Mouse (Mus musculus): ENCODE measurements around the gene E2f6.

Gene E2f6

DNA sequence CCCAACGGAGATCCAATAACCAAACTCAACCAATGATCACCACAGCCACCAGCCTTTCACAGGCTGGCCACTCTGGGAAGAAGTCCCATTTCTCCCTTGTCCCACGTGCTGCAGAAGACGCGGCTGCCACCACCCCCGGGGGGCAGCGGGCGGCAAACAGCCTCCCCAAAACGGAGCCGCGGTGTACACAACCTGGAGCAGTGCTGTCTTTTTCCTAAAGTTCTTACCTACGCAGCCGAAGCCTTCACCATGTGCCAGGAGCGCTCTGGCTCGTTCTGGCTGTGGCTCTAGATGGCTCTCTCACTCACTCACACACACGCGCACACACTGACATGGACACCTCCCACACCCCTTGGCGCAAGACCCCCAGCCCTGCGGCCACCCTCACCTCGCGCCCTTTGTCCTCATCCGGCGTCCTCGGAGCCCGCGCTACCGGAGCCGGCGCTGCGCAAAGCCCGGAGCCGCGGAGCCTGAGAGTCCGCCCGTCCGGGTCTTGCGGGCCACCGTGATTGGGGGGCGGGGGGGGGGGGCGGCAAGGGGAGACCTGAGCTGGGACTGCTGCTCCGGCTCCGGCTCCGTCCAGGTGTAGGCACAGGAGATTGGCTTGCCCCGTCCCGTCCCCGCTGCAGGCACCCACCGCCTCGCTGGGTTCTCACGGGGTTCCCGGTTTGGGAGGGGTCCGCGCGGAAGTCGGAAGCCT lies 10.4 kb upstream of the E2f6 start, which contains the start of gene Greb1:
TSS of gene Greb1 (minus strand) at position 628 of the 700 bp plus-strand sequence.
- peak; percentile 74 for DNase-seq (ENCODE audit: low spot score)

DNA sequence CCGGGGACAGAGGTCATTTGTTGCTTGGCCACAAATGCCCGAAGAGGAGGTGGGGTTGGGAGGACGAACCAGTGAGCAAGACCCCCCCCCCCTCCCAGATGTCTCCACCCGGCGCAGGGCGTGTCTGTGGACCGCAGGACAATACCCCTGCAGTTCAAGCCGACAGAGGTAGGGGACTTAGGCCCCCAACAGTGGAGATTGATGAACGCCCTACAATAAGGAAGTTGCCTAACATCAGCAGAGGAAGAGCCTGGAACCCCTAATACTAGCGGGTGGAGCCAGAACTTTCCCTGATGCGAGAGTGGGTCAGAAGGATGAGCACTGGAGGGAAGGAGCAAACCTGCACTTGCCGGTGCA lies 9.8 kb upstream of the E2f6 start:
- peak; percentile 78 for DNase-seq (ENCODE audit: low spot score)

DNA sequence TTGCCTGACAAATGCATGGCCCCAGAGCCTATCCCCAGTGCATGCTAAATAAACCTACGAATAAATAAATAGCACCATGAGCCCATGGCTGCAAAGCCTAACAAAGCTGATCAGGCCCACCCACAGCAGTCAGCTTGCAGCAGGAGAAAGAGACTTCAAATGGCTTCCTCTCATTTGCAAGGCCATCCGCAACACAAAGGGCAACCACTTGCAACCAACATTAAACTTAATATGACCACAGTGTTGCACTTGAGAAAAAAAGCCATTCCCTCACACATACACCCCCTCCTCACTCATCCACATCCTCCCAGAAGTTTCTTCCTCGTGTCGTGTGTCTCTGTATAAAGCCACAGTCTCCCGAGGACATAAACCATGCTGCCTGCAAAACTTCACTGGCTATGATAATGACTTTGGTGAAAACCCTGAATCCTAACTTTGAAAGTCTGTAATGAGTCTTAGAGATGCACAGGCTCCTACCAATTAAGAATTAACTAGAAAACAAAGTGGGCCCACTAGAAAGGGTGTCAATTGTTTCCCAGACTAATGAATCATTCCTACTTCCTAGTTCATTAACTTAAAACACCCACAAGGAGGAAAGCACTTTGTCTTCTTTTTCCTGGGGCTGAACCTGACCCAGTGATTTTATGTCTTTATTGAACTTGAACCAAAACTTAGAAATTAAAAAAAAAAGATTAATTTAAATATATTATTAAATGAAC lies 7.4 kb upstream of the E2f6 start:
- peak; percentile 58 for DNase-seq (ENCODE audit: low spot score)

DNA sequence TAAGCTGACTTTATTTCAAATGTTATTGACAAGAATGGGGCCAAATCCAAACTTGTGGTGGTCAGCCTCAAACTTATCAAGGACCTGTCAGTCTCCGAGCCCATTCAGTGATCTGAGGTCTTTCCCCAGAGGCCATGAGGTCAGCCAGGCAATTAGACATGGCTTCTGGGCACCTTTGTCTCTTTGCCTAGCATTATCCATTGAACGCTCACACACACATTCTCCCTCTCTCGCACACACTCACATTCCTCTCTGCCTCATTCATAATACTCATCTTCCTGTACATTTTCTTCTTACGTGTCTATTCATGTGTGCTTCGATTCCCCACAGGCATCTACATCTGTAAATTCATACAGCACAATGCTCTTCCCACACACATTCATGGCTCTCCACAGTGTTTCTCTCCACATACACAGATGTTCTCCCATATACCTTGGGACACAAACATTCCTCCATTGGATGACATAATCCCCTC lies 6.8 kb upstream of the E2f6 start:
- DNase-seq (ENCODE audit: low spot score) = peak; percentile 87

DNA sequence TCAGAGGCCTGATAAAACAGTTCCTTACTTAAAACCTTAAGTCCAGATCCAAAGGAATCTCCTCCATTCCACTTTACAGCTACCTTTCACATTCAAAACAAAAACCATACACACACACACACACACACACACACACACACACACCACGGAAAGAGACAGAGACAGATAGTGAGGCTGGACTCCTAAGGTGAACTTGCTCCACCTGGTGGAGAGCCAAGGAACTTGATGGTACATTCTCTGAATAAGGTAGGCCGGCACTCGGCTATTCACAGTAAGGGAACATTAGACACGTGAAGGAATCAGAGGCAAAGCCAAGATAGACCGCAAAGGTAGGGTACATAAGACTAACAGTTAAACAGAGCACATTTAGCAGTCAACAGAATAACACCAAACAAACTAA lies 5.3 kb upstream of the E2f6 start:
- DNase-seq (ENCODE audit: low spot score) = peak; percentile 95

DNA sequence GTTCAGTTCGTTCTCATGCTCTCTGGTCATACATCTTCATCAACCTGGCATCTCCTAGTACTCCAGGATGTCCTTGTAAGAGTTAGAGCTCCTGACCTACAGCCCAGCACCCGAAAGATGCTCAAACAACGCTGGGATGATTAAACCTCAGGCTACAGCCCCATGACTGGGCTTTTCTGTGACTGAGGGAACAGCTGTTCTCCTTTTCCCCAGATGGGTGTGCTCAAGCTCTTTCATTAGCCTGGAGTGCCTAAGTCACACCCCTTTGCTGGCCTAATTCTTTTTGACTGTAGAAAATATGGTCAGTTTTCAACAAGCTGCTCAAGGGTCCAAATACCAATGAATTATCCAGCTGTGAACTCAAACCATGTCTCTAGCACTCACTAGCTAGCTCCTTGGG lies 2.7 kb upstream of the E2f6 start:
- DNase-seq (ENCODE audit: low spot score) = peak; percentile 67

DNA sequence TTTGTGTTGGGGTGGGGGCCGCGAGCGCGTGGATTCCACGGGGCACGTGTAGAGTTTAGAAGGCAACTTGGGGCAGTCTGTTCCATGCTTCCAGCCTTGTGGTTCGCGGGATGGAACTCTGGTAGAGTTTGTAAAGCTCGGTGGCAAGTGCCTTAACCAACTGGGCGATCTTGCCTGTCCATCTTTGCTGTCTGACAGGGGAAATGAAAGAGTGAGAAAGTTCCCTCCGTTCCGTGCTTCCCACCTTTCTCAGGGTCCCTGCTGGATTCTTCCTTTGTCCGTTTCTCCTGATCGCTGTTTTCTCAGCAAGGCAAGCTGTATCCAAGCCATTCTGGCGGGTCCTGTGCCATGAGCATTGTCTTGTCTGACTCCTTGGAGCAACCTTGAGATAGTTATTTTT lies 714 bp downstream of the E2f6 start:
- DNase-seq (ENCODE audit: low spot score) = peak; percentile 49

DNA sequence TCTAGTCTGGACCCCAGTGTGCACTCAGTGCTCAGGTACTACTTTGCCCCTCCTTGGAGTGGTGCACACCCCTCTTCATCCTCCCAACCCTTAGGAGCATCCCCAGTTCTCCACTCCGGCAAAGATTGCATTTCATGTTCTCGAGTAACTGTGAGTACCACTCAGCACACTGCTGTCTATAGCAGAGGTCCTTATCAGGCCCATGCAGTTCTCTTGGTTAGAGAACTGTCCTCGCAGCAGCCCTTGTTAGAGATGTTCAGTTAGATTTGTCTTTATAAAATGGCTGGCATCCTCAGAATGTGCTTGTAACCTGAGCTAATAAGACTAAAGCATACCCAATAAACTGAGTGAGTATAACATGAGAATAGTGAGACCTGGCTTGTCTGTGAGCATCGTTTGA lies 6.4 kb downstream of the E2f6 start:
- DNase-seq (ENCODE audit: low spot score) = no peak

DNA sequence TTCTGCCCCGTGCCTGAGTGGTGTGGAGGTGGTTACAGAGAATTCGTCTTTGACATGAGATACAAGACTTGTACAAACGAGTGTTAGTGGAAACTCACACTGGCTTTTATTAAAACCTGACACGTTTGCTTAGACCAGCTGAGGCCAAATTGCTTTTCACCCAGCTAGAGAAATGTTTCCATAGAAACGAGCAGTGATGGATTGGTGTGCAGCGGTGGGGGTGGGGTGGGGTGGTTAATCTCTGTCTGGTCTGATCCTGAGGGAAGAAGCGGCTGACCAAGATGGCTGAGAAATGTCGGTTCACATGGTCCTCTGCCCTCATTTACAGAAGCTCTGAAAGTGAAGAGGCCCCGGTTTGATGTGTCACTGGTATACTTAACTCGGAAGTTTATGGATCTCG lies 7.8 kb downstream of the E2f6 start:
- peak; percentile 41 for DNase-seq (ENCODE audit: low spot score)

DNA sequence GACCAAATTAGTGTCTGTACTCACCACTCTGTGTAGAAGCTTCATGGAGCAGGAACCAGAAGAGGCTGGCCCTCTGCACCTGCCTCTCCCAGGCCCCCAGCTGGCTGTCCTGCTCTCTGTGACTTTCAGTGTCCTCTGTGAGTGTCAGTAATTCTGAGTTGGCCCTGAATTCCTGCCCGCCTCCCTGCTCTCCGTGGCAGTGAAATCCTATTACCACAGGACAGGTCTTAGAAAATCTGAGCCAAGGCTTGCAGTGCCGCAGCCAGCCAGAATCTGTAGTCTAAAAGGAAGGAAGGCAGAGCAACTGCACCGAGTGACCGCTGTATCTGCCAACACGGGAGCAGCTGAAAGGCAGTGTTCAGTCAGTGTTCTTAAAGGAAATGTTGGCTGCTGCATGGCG lies 10.0 kb downstream of the E2f6 start:
- DNase-seq (ENCODE audit: low spot score) = no peak

DNA sequence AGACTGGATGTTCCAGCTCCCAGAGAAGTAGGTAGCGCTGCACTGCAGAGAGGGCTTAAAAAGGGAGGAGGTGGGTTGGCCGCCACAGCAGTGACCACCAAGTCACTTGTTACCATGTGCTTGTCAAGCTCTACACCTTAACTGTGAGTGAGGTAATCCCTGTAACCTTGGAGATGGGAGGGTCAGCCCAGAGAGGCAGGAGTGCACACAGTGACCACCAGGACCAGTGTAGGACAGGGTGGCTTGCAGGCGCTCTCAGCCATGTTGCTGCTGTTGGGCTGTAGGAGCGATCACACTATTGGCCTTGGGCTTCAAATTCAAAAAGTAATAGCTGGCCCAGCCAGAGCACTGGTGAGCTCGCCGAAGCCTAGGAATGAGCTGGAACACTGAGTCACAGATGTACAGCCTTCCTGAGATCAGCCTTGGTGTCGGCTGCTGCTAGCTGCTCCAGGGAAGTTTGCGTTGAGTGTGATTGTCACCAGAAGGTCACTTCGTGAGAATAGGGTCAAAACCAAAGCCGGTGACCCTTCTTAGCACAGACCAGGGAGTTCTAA lies 11.5 kb downstream of the E2f6 start:
- DNase-seq (ENCODE audit: low spot score) = no peak

DNA sequence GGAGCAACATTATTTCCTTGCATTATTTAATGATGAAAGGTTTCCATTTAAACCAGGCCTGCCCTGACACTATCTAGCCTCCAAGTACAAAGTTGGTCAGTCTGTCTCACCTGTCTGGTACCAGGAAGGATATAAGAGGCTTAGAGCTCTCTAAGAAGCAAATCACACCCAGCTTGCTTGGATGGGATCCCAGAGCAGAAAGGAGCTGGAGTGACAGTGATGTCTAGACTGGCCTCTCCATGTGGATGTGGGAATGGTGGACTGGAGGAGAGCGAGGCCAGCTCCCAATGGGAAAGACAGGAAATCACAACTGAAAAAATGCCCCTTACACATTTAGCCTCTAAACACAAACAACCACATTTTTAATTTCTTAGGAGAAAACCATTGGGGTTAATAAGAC lies 12.9 kb downstream of the E2f6 start:
- no peak for DNase-seq (ENCODE audit: low spot score)

DNA sequence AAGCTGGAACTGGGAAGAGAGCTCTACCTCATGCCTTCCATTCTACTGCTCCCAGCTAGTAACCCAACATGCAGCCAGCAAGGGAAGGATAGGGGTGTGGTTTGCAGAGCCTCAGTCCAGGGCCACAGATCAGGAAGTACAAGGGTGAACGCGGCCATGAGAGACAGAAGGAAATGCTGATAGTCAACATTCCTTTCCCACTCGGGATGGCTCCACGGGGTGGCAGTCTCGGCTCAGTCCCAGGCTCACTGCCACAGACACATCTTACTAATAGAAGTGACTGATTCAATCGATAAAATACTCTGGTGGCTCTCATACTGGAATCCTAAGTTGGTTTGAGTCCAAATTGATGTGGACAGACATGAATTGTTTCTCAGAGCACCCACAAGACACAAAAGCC lies 17.7 kb downstream of the E2f6 start:
- no peak for DNase-seq (ENCODE audit: low spot score)

DNA sequence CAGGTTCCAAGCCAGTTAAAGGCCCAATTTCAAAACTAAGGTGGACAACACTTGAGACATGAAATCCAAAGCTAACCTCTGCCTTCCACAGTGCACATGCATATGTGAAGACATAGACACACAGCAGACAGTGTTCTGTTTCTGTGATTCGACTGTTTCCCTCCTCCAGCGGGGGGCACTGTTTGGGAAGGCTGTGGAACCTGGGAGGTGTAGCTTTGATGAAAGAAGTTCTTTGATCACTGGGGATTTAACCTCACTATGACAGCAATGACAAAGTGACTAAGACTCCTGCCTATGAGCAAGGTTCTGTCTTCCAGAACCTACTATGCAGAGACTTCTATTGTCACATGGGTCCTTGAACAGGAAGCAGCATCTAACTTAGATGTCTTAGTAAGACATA lies 19.0 kb downstream of the E2f6 start:
- DNase-seq (ENCODE audit: low spot score) = no peak

DNA sequence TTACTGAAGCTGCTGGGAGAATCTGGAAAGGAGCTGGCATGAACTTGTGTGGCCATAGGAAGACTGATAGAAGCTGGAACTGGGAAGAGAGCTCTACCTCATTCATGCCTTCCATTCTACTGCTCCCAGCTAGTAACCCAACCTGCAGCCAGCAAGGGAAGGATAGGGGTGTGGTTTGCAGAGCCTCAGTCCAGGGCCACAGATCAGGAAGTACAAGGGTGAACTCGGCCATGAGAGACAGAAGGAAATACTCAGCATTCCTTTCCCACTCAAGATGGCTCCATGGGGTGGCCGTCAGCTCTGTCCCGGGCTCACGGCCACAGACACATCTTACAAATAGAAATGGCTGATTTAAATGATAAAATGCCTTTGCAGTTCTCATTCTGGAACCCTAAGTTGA lies 20.3 kb downstream of the E2f6 start:
- no peak for DNase-seq (ENCODE audit: low spot score)

DNA sequence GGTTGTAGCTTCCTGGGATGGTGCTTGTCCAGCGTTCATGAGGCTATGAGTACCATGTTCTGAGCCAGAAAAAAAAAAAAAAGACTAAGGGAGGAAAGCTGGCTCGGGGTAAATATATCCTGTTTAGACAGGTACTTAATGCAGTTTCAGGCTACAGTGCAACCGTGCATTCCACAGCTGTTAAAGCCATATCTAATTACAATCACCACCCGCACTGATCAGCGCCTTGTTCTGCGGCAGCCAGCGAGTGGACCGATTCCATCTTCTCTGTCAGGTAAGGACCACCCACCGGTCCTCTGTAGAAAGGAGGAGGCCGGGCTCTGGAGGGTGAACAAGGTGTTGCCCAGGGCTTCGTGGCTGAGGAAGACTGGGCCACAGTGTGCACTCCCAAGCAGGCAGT lies 23.9 kb downstream of the E2f6 start:
- DNase-seq (ENCODE audit: low spot score) = peak; percentile 20

DNA sequence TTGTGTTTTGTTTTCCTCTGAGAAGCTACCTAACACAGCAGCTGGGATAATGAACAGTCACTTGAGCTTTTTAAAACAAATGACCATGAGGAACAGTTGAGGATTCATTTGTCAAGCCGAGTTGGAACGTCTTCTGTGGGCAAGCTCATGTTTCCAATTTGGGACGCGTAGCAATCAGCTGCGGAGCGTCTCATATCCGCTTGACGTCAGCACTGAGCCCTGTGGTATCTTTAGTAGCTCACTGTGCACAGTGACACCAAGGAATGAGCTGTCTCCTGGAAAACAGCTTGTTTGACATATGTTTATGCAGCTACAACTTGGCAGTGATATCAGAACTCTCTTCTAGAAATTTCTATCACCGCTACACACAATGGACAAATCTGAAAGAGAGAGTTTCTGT lies 25.4 kb downstream of the E2f6 start:
- peak; percentile 51 for DNase-seq (ENCODE audit: low spot score)

DNA sequence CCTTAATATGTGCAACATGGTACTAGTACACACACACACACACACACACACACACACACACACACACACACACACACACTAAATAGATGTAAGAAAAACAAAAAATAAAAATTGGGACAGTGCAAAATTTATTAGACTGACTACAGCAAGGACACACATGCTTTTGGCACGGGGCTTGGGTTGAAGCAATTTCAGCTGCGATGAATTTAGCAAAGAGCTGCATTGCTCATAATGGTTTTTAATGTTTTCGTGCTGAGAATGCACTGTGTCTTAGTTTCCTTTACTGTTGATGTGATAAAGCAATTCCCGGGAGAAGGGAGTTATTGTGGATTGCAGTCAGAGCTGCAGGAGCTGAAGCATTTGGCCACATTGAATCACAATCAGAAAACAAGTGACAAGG lies 27.0 kb downstream of the E2f6 start:
- DNase-seq (ENCODE audit: low spot score) = no peak

DNA sequence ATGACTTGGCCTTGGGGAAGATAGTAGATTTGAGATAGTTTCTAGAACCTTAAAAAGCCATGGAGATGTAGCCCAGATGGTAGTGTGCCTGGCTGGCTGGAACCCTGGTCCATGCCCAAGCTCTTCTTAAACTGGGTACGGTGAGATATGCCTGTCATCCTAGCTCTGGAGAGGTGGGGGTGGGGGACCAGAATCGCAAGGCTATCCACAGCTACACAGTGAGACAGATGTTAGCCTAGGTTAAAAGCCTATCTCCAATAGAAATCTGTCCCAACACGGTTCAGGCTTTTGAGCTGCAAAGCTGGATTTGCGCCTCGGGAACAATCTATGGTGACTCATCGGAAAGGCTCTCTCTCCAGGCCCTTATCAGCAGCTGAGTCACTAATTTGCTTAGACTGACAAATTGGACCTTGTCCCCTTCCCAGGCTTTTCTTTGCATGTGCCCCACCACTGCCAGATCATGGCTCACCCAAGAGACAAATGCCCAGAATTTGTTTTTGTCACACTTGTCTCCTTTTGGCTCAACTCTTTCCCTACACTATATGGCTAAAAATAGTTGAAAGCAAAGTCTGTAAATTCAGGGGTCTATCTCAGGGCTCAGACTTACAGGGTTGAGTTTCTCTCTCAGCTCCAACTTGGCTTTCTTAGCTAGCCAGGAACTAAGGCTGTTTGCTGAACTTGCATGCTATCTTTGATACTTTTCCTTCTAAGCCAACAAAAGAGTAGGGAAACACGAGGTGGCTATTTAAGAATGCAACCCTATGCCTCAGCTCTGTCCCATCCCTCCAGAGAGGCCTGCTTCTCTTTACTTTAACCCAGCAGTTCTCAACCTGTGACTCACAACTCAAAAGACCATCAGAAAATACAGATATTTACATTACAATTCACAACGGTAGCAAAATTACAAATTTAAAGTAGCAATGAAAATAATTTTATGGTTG lies 30.3 kb downstream of the E2f6 start:
- DNase-seq (ENCODE audit: low spot score) = no peak

DNA sequence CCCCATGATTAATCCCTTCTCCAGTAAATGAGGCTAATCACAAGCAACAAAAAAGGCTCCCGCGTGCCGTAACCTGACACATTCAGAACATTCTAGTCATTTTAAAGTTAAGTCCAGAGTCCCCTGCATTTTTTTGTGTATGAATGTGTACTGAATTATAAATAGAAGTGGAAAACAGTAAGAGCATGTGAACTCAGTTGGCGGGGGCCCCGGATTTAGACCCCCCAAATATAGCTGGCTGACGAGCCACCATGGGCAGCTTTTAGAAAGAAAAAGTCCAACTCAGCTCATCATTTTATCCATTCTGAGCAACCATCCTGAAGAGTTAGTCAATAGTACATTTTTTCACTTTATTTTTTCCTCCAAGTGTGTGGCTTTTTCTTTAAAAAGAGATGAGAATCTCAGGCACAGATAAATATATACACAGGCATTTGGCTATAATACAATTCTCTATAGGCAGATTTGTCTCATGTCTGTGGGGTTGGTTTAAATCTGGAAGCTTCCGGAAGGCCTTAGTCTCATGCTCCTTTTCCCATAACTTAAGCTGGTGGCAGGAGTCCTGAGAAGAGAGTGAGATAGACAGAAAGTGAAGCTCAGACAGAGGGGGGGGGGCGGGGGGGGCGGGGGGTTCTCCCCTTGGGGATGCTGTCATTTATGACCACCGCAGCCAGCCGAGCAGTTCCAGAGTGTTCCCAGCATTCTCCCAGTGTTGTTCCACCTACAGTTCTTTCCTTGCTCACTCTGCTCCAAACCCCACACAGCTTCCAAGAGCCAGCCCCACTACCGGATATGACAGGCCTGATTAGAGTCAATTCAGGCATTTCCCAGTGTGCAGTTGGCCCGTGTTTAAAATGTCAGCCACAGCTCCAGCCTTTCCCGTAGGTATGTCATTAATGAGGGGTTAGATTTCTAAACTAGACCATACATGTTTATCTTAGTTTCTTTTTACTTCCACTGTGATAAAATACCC lies 34.1 kb downstream of the E2f6 start:
- DNase-seq (ENCODE audit: low spot score) = peak; percentile 20

DNA sequence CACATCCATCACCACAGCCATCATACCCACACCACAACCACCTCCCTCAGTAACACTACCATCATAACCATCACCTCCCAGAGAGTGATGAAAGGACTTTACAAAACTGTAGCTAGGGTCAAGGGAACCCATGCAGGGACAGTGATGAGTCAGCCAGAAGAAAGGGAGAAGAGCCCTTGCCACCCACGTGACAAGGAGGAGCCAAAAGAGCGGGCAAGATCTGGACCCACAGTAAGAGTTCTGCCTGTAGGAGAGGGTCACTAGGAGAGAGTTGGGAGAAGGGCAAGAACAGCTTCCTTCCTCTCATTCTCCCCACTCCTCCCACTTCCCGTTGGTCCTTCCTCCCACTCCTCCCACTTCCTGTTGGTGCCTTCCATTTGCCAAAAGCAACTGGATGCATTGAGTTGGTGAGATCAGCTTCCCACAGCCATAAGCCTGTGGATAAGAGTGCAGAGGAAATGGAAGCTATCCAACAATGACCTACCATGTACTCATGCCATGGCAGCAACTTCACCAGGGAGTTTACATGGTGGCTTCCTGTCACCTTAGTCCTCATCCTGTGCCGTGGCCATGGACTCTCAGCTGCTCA lies 36.5 kb downstream of the E2f6 start:
- no peak for DNase-seq (ENCODE audit: low spot score)

Data from embryo, embryonic 10 days (tissue).